Comparison of ENCODE assay signal across 31 mouse cellular contexts in genomic region chr5:97432512-97432911, GRCm38 (mm10). TPM values are rescaled to one million over a fixed set of nuclear protein-coding genes. Genes with fewer than 3 reads are reported as not detected.
"Had no signal": no experiment of that assay in that cellular context is flagged by ENCODE, and none has a peak within 500 bp of the region (broad histone marks: within the 10 kb centered on the region; RNA-seq: fewer than 3 reads in every experiment).

No protein-coding gene starts in this region.

- DNase-seq: gastrocnemius, postnatal 14 days; gastrocnemius, postnatal 36 days; heart, adult 11 months; heart, adult 2 months; heart, postnatal 14 days; heart, postnatal 36 days; kidney, adult 11 months; kidney, adult 2 months; kidney, adult 9 months; kidney, postnatal 14 days; kidney, postnatal 36 days; left cerebral cortex, postnatal 4 days had no signal

- H3K27ac ChIP-seq: heart, adult 2 months; heart, embryonic 13.5 days; heart, embryonic 15.5 days; hindbrain, embryonic 13.5 days; hindbrain, embryonic 15.5 days; hindbrain, postnatal 0 days; kidney, embryonic 15.5 days; kidney, postnatal 0 days; limb, embryonic 13.5 days; limb, embryonic 15.5 days; liver, embryonic 12.5 days; liver, embryonic 14.5 days had no signal

- H3K4me3 ChIP-seq: heart, adult 2 months; heart, embryonic 13.5 days; heart, embryonic 15.5 days; hindbrain, embryonic 13.5 days; hindbrain, embryonic 15.5 days; kidney, embryonic 15.5 days; limb, embryonic 13.5 days; limb, embryonic 15.5 days; liver, embryonic 12.5 days had no signal

RNA-seq across cellular contexts. Expression of gene Gk2, which starts 24.3 kb away (rescaled TPM):
- total RNA-seq: gastrocnemius, adult 18-20 months; gastrocnemius, adult 8-10 months; gastrocnemius, postnatal 14 days; gastrocnemius, postnatal 36 days; heart, adult 2 months; heart, postnatal 14 days; heart, postnatal 36 days; hematopoietic stem cell, adult 5-6 weeks; hindbrain, postnatal 0 days; layer of hippocampus, postnatal 14 days; left cerebral cortex, adult 18-20 months; left cerebral cortex, adult 8-10 months; left cerebral cortex, postnatal 25 days; left cerebral cortex, postnatal 4 days; liver, adult 2 months had no signal

RNA-seq across cellular contexts. Expression of gene Naa11, which starts 40.3 kb away (rescaled TPM):
- total RNA-seq: gastrocnemius, adult 18-20 months; gastrocnemius, adult 8-10 months; gastrocnemius, postnatal 14 days; gastrocnemius, postnatal 36 days; heart, adult 2 months; heart, postnatal 14 days; heart, postnatal 36 days; hematopoietic stem cell, adult 5-6 weeks; hindbrain, postnatal 0 days; layer of hippocampus, postnatal 14 days; left cerebral cortex, adult 18-20 months; liver, adult 2 months had no signal
